Mouse (Mus musculus): ENCODE data around the gene Nptn. TPM values are rescaled to one million over a fixed set of nuclear protein-coding genes. Genes with fewer than 3 reads are reported as not detected.

Nptn gene
- polyA plus RNA-seq, 1 experiment = 262 TPM

- peak overlapping the region; percentile 81 for H3ac ChIP-seq (ENCODE audit: control insufficient read depth, insufficient read length, low read depth)
- H3K79me3 ChIP-seq (ENCODE audit: low read depth) = peaks cover 57% of the 10 kb centered on the region
- no peak for TF ChIP-seq CEBPB (IDR thresholded peaks at IDR 0.05; ENCODE audit: low read depth)
- H3K79me2 ChIP-seq (ENCODE audit: control insufficient read depth, insufficient read depth) = peaks cover 59% of the 10 kb centered on the region
- H3K36me3 ChIP-seq (ENCODE audit: control insufficient read depth, insufficient read depth) = peaks cover 8% of the 10 kb centered on the region
- H3K4me3 ChIP-seq (ENCODE audit: insufficient read depth, poor library complexity, severe bottlenecking) = peak overlapping the region; percentile 72
- H3K27me3 ChIP-seq (ENCODE audit: control insufficient read depth, insufficient read depth, insufficient read length) = no peaks in the 10 kb centered on the region
Observed at GRCm38 (mm10) chr9:58583267-58583641, 1.2 kb downstream of the Nptn start.

- Histone ChIP-seq H3K79me3 (ENCODE audit: low read depth) (peaks cover 66% of the 10 kb centered on the region), H3ac (ENCODE audit: control insufficient read depth, insufficient read length, low read depth) (no peak overlapping the region), H3K79me2 (ENCODE audit: control insufficient read depth, insufficient read depth) (peaks cover 70% of the 10 kb centered on the region), H3K27me3 (ENCODE audit: control insufficient read depth, insufficient read depth, insufficient read length) (no peaks in the 10 kb centered on the region), H3K36me3 (ENCODE audit: control insufficient read depth, insufficient read depth) (peaks cover 10% of the 10 kb centered on the region), H3K4me3 (ENCODE audit: insufficient read depth, poor library complexity, severe bottlenecking) (no peak overlapping the region)
- TF ChIP-seq CEBPB (IDR thresholded peaks at IDR 0.05; ENCODE audit: low read depth) = no peak
- peak; percentile 69 for TF ChIP-seq USF1 (IDR thresholded peaks at IDR 0.05; ENCODE audit: low read depth)
Observed at GRCm38 (mm10) chr9:58584323-58584722, 2.3 kb downstream of the Nptn start.

GRCm38 (mm10) chr9:58588657-58589056 lies 6.6 kb downstream of the Nptn start:
- Histone ChIP-seq H3K27me3 (ENCODE audit: control insufficient read depth, insufficient read depth, insufficient read length) (no peaks in the 10 kb centered on the region), H3K79me2 (ENCODE audit: control insufficient read depth, insufficient read depth) (peaks cover 100% of the 10 kb centered on the region), H3ac (ENCODE audit: control insufficient read depth, insufficient read length, low read depth) (no peak overlapping the region), H3K4me3 (ENCODE audit: insufficient read depth, poor library complexity, severe bottlenecking) (no peak overlapping the region), H3K36me3 (ENCODE audit: control insufficient read depth, insufficient read depth) (peaks cover 13% of the 10 kb centered on the region), H3K79me3 (ENCODE audit: low read depth) (peaks cover 94% of the 10 kb centered on the region)
- TF ChIP-seq MYOD1 (IDR thresholded peaks at IDR 0.05; ENCODE audit: control insufficient read depth, insufficient read length, low read depth) = no peak
- TF ChIP-seq FOSL1 (IDR thresholded peaks at IDR 0.05; ENCODE audit: insufficient read depth, low read length, poor library complexity, severe bottlenecking) = no peak
- no peak for TF ChIP-seq CEBPB (IDR thresholded peaks at IDR 0.05; ENCODE audit: low read depth)
- TF ChIP-seq USF1 (IDR thresholded peaks at IDR 0.05; ENCODE audit: low read depth) = no peak
- TF ChIP-seq CTCF (IDR thresholded peaks at IDR 0.05; ENCODE audit: control insufficient read depth, insufficient read depth, insufficient read length) = no peak
- TF ChIP-seq MYOG (IDR thresholded peaks at IDR 0.05; ENCODE audit: control insufficient read depth, extremely low read depth, insufficient read length) = no peak
- TF ChIP-seq MAX (IDR thresholded peaks at IDR 0.05) = no peak

- Histone ChIP-seq H3K79me2 (ENCODE audit: control insufficient read depth, insufficient read depth) (peaks cover 100% of the 10 kb centered on the region), H3K27me3 (ENCODE audit: control insufficient read depth, insufficient read depth, insufficient read length) (no peaks in the 10 kb centered on the region), H3K36me3 (ENCODE audit: control insufficient read depth, insufficient read depth) (peaks cover 13% of the 10 kb centered on the region), H3K4me3 (ENCODE audit: insufficient read depth, poor library complexity, severe bottlenecking) (no peak overlapping the region), H3ac (ENCODE audit: control insufficient read depth, insufficient read length, low read depth) (no peak overlapping the region), H3K79me3 (ENCODE audit: low read depth) (peaks cover 93% of the 10 kb centered on the region)
- TF ChIP-seq MAX (IDR thresholded peaks at IDR 0.05) = no peak
- no peak for TF ChIP-seq FOSL1 (IDR thresholded peaks at IDR 0.05; ENCODE audit: insufficient read depth, low read length, poor library complexity, severe bottlenecking)
- no peak for TF ChIP-seq CTCF (IDR thresholded peaks at IDR 0.05; ENCODE audit: control insufficient read depth, insufficient read depth, insufficient read length)
- no peak for TF ChIP-seq CEBPB (IDR thresholded peaks at IDR 0.05; ENCODE audit: low read depth)
- no peak for TF ChIP-seq MYOG (IDR thresholded peaks at IDR 0.05; ENCODE audit: control insufficient read depth, extremely low read depth, insufficient read length)
- no peak for TF ChIP-seq MYOD1 (IDR thresholded peaks at IDR 0.05; ENCODE audit: control insufficient read depth, insufficient read length, low read depth)
- no peak for TF ChIP-seq USF1 (IDR thresholded peaks at IDR 0.05; ENCODE audit: low read depth)
Observed at GRCm38 (mm10) chr9:58595313-58595712, 13.3 kb downstream of the Nptn start.

GRCm38 (mm10) chr9:58613790-58614189 lies 31.8 kb downstream of the Nptn start:
- Histone ChIP-seq H3K4me3 (ENCODE audit: insufficient read depth, poor library complexity, severe bottlenecking) (no peak overlapping the region), H3K36me3 (ENCODE audit: control insufficient read depth, insufficient read depth) (no peaks in the 10 kb centered on the region), H3K79me2 (ENCODE audit: control insufficient read depth, insufficient read depth) (peaks cover 100% of the 10 kb centered on the region), H3K79me3 (ENCODE audit: low read depth) (peaks cover 98% of the 10 kb centered on the region), H3ac (ENCODE audit: control insufficient read depth, insufficient read length, low read depth) (no peak overlapping the region), H3K27me3 (ENCODE audit: control insufficient read depth, insufficient read depth, insufficient read length) (no peaks in the 10 kb centered on the region)
- TF ChIP-seq MYOG (IDR thresholded peaks at IDR 0.05; ENCODE audit: control insufficient read depth, extremely low read depth, insufficient read length) = no peak
- no peak for TF ChIP-seq MYOD1 (IDR thresholded peaks at IDR 0.05; ENCODE audit: control insufficient read depth, insufficient read length, low read depth)
- no peak for TF ChIP-seq CEBPB (IDR thresholded peaks at IDR 0.05; ENCODE audit: low read depth)
- no peak for TF ChIP-seq CTCF (IDR thresholded peaks at IDR 0.05; ENCODE audit: control insufficient read depth, insufficient read depth, insufficient read length)
- no peak for TF ChIP-seq FOSL1 (IDR thresholded peaks at IDR 0.05; ENCODE audit: insufficient read depth, low read length, poor library complexity, severe bottlenecking)
- TF ChIP-seq MAX (IDR thresholded peaks at IDR 0.05) = no peak
- no peak for TF ChIP-seq USF1 (IDR thresholded peaks at IDR 0.05; ENCODE audit: low read depth)

- Histone ChIP-seq H3K27me3 (ENCODE audit: control insufficient read depth, insufficient read depth, insufficient read length) (no peaks in the 10 kb centered on the region), H3K4me3 (ENCODE audit: insufficient read depth, poor library complexity, severe bottlenecking) (no peak overlapping the region), H3K79me2 (ENCODE audit: control insufficient read depth, insufficient read depth) (peaks cover 100% of the 10 kb centered on the region), H3K79me3 (ENCODE audit: low read depth) (peaks cover 98% of the 10 kb centered on the region), H3ac (ENCODE audit: control insufficient read depth, insufficient read length, low read depth) (no peak overlapping the region), H3K36me3 (ENCODE audit: control insufficient read depth, insufficient read depth) (no peaks in the 10 kb centered on the region)
- TF ChIP-seq MAX (IDR thresholded peaks at IDR 0.05) (no peak), CEBPB (IDR thresholded peaks at IDR 0.05; ENCODE audit: low read depth) (no peak), CTCF (IDR thresholded peaks at IDR 0.05; ENCODE audit: control insufficient read depth, insufficient read depth, insufficient read length) (no peak), FOSL1 (IDR thresholded peaks at IDR 0.05; ENCODE audit: insufficient read depth, low read length, poor library complexity, severe bottlenecking) (no peak), MYOG (IDR thresholded peaks at IDR 0.05; ENCODE audit: control insufficient read depth, extremely low read depth, insufficient read length) (no peak), USF1 (IDR thresholded peaks at IDR 0.05; ENCODE audit: low read depth) (no peak), MYOD1 (IDR thresholded peaks at IDR 0.05; ENCODE audit: control insufficient read depth, insufficient read length, low read depth) (no peak)
Observed at GRCm38 (mm10) chr9:58615064-58615938, 33.3 kb downstream of the Nptn start.
